Mouse (Mus musculus): ENCODE measurements at regions not wholly inside any gene's neighbourhood (a gene's known extent, or its start where the extent isn't known, plus 50 kb on each side); places are given as distances from the start of the nearest gene placed in this dataset.

- no peak for DNase-seq (ENCODE audit: low read depth, low spot score)
Observed at GRCm38 (mm10) chr10:95032760-95033716, 88.4 kb upstream of the Plxnc1 start.

GRCm38 (mm10) chr10:95031371-95031770 lies 86.7 kb upstream of the Plxnc1 start:
- DNase-seq (ENCODE audit: low read depth, low spot score): no peak

- DNase-seq (ENCODE audit: low read depth, low spot score): no peak
Observed at GRCm38 (mm10) chr10:95030801-95031200, 86.2 kb upstream of the Plxnc1 start.

GRCm38 (mm10) chr10:95029554-95029953 lies 84.9 kb upstream of the Plxnc1 start:
- no peak for DNase-seq (ENCODE audit: low read depth, low spot score)

DNA sequence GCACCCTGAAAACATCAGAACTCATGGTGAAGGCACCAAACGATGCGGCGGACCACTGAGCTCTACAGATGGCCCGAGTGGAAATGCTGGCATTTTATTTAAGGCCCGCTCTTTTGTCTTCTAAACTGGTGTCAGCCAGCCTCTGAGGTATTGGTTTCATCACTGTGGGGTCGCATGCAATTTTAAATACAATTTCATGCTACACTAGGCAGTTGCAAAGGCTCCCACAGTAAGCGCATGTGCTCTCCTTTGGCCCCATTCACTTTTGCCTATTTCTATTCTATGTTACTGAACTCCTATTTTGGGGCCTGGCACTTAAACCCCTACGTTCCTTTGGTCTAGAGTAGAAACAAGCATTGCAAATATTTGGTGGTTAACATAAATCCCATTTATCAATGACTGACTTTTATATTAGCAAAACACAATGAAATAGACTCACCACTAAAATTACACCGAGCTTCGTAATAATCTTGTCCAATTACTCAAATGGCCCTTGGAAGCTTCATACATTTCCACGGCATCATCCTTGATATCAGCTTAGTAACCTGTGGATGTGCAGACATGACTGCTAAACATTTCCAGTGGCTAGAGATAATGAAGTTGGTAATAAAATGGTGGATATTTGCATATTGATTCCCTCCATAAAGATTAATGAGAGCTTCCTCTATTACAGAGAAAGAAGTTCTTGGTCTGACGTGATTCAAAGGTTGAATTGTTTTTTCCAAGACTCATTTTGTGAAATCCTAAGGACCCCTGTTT lies 81.1 kb upstream of the Plxnc1 start:
- no peak for DNase-seq (ENCODE audit: low read depth, low spot score)

DNA sequence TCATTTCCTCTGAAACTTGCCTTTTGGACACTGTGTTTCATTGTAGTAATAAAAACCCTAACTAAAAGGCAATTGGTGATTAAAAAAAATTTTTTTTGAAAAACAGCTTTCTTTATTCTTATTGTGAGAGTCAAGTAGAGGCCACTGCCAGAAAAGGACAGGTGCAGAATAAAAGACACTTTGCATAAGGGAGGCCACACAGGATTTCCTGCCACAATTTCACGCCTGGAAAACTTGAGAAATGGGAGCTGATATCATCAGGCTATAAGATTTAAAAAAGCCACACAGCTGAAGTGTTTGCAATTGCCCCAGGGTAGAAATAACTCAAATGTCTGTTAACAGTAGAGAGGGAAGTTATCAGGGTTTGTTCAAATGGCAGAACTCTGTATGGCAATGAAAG lies 76.6 kb upstream of the Plxnc1 start:
- peak; percentile 19 for DNase-seq (ENCODE audit: low read depth, low spot score)

DNA sequence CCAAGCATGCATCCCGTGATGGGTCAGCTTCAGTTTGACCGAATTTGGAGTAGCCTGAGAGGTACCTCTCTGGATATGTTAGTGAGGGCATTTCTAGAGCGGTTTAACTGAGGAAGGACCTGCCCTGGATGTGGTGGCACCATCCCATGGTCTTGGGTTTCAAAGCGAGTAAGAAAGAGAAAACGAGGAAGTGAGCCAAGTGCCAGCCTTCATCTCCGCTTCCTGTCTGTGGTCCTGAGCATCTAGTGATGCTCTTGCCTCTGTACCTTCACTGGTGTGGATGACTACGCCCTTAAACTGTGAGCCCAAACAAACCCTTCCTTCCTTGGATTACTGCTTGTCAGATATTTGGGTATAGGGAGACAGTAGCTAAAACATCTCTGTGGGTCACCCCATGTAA lies 72.3 kb upstream of the Plxnc1 start:
- DNase-seq (ENCODE audit: low read depth, low spot score): no peak

DNA sequence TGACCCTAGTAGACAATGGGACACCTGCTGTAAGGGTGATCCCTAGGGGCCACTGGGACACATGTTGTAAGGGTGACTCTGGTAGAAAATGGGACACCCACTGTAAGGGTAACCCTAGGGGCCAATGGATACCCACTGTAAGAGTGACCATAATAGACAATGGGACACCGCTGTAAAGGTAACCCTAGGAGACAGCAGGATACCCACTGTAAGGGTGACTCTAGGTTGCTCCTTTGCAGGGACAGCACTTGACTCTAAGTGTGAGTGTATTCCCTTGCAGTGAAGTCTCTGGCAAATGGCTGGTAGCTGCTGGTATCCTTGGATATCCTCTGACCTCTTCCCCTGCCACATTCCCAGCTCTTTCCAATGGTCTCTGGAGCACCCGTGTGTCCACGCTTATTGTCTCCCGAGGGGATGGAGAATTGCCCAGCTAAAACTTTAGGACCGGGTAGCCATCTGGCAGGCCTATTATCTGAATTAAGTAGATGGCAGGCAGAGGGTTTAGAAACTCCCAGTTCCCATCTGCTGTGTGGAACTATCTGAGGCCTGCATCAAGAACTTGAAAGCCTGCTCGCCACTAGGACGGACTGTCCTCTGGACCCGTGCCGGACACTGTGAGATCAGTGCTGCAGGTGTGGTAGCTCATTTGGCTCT lies 70.8 kb upstream of the Plxnc1 start:
- DNase-seq (ENCODE audit: low read depth, low spot score): no peak

DNA sequence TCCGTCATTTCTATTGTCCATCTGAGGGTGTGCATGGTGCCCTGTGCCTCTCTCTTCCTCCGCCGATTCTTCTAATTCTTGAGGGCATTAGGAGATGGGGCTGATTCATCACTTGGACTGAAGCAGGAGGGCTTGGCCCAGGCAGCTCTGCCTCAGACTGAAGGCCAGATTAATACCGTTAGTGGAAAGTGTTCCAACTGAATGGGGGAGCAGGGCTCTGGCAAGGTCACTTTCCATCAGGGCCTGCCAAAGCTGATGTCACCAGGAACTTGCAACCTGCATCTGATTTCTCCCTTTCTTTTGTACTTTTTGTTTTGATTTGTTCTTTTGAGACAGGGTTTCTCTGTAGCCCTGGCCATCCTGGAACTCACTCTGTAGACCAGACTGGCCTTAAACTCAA lies 69.3 kb upstream of the Plxnc1 start:
- DNase-seq (ENCODE audit: low read depth, low spot score): no peak

DNA sequence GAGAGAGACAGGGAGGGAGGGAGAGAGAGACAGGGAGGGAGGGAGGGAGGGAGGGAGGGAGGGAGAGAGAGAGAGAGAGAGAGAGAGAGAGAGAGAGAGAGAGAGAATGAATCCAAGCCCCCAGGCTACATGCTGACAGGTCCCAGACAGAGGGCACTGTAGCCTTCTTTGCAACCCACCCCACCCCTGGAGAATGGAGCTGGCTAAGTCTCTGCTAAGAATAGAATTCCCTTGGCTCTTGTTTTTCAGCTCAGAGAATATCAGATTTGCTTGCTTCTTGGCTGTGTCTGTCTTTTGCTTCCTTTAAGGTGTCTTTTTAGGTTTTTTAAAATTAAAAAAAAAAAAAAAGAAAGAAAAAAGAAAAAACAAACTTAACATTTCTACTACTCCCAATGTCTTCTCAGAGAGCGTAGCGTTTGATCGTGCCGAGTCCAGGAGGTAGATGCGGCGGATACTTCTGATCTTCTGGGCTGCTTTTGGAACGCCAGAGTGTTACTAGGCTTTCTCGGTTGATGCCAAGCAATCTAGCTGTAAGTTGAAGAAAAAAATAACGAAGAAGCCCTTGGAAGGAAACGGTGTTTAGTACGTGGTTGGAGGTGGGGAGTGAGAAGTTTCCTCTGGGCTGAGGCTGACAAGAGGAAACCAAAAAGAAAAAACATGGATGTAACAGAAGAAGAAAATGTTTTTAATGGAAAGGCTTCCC lies 68.7 kb upstream of the Plxnc1 start:
- no peak for DNase-seq (ENCODE audit: low read depth, low spot score)

- no peak for DNase-seq (ENCODE audit: low read depth, low spot score)
Observed at GRCm38 (mm10) chr10:95010333-95010732, 65.7 kb upstream of the Plxnc1 start.

DNA sequence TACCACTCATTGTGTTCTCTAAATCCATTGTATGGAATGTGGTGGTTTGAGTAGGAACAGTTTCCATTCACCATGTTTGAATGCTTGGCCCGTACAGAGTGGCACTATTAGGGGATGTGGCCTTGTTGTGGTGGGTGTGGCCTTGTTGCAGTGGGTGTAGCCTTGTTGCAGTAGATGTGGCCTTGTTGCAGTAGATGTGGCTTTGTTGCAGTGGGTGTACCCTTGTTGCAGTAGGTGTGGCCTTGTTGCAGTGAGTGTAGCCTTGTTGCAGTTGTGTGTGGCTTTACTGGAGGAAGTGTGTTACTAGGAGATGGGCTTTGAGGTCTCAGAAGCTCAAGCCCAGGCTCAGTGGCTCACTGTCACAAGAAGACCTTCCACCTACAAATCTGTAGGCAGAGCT lies 64.4 kb upstream of the Plxnc1 start:
- DNase-seq (ENCODE audit: low read depth, low spot score): no peak

- DNase-seq (ENCODE audit: low read depth, low spot score): no peak
Observed at GRCm38 (mm10) chr10:95004065-95004763, 59.6 kb upstream of the Plxnc1 start.

- no peak for DNase-seq (ENCODE audit: low read depth, low spot score)
Observed at GRCm38 (mm10) chr10:95003621-95004020, 59.0 kb upstream of the Plxnc1 start.

GRCm38 (mm10) chr10:95001650-95002049 lies 57.0 kb upstream of the Plxnc1 start:
- no peak for DNase-seq (ENCODE audit: low read depth, low spot score)

- no peak for DNase-seq (ENCODE audit: low read depth, low spot score)
Observed at GRCm38 (mm10) chr10:94999716-95000115, 55.1 kb upstream of the Plxnc1 start.

All from A20 (cell line).